In the genomic region with DNA sequence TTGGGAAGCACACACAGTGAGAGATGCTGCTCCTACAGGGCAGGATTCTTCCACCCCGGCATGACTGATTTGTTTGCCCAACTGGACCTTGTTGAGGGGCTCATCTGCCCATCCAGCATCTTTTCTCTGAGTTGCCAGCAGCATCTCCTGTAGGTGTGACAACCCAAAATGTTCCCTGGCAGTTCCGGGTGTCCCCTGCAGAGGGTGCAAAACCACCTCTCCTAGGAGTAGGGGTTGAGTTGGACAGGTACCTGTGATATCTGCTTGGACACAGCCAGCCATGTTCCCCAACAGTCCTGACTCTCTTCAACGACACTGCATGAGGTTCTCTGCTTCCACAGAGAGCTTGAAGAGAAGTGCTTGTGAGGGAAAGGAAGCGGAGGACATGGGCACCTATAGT, we compare ENCODE assay signal across 11 mouse cellular contexts. TPM values are rescaled to one million over a fixed set of nuclear protein-coding genes. Genes with fewer than 3 reads are reported as not detected.
DNase-seq lines count a peak whose midpoint lies in the region; ATAC-seq and TF ChIP-seq lines count a peak whose summit lies in the region.
"Had no signal": no experiment of that assay in that cellular context is flagged by ENCODE, and none has a peak within 500 bp of the region (broad histone marks: within the 10 kb centered on the region; RNA-seq: fewer than 3 reads in every experiment).

No protein-coding gene starts in this region.

- no peak overlapping the region for H3K4me3 ChIP-seq in intestine, postnatal 0 days (ENCODE audit: low read depth, low read length)
- H3K4me3 ChIP-seq in intestine, embryonic 15.5 days (replicated peaks) = no peak overlapping the region
- no peak overlapping the region for H3K4me3 ChIP-seq in small intestine, adult 2 months (ENCODE audit: low read depth, low read length)
- no peak overlapping the region for H3K4me3 ChIP-seq in forebrain, embryonic 13.5 days
- H3K4me3 ChIP-seq: forebrain, embryonic 15.5 days; limb, embryonic 12.5 days; neural tube, embryonic 15.5 days had no signal

- no peak for ATAC-seq in intestine, postnatal 0 days
- ATAC-seq in intestine, embryonic 15.5 days = no peak
- peak; percentile 49 to 53; a peak in 1 of 4 replicates for ATAC-seq in hematopoietic stem cell, adult 5-6 weeks (replicated peaks in 1 of 2; ENCODE audit: insufficient read depth in 1 of 2, low FRiP score in 2 of 2, low TSS enrichment in 1 of 2, low read depth in 1 of 2, poor library complexity in 2 of 2, severe bottlenecking in 2 of 2)
- no peak for ATAC-seq in forebrain, embryonic 13.5 days
- ATAC-seq: forebrain, embryonic 15.5 days had no signal

- H3K4me1 ChIP-seq in intestine, postnatal 0 days (replicated peaks; ENCODE audit: control insufficient read depth, insufficient read depth, low read length) = no peaks in the 10 kb centered on the region
- H3K4me1 ChIP-seq in intestine, embryonic 15.5 days (replicated peaks) = no peaks in the 10 kb centered on the region
- no peaks in the 10 kb centered on the region for H3K4me1 ChIP-seq in small intestine, adult 2 months (ENCODE audit: control insufficient read depth, insufficient read depth, insufficient read length, low read length)
- H3K4me1 ChIP-seq in forebrain, embryonic 13.5 days = peaks cover 7% of the 10 kb centered on the region

- H3K9me3 ChIP-seq in intestine, postnatal 0 days (ENCODE audit: control insufficient read depth) = no peaks in the 10 kb centered on the region
- no peaks in the 10 kb centered on the region for H3K9me3 ChIP-seq in intestine, embryonic 15.5 days
- no peaks in the 10 kb centered on the region for H3K9me3 ChIP-seq in forebrain, embryonic 13.5 days (replicated peaks)
- H3K9me3 ChIP-seq: forebrain, embryonic 15.5 days; limb, embryonic 12.5 days; neural tube, embryonic 15.5 days had no signal

- no peak overlapping the region for H3K27ac ChIP-seq in intestine, postnatal 0 days (ENCODE audit: low read depth, low read length)
- no peak overlapping the region for H3K27ac ChIP-seq in intestine, embryonic 15.5 days
- no peak overlapping the region for H3K27ac ChIP-seq in small intestine, adult 2 months (ENCODE audit: insufficient read depth, low read depth, low read length)
- H3K27ac ChIP-seq in forebrain, embryonic 13.5 days = no peak overlapping the region
- H3K27ac ChIP-seq: forebrain, embryonic 15.5 days; limb, embryonic 12.5 days; neural tube, embryonic 15.5 days had no signal

- TF ChIP-seq CTCF in intestine, postnatal 0 days (IDR thresholded peaks at IDR 0.05; ENCODE audit: low read depth) = peak; percentile 59
- TF ChIP-seq CTCF in small intestine, adult 2 months (IDR thresholded peaks at IDR 0.05; ENCODE audit: extremely low read depth, insufficient read length, insufficient replicate concordance, low read depth, low read length) = peak; percentile 19; the same call in 1 of the 2 replicates

- no peak for TF ChIP-seq POLR2A in small intestine, adult 2 months (IDR thresholded peaks at IDR 0.05; ENCODE audit: low read depth, low read length)

- peak; percentile 70 for DNase-seq in ES-CJ7 (ENCODE audit: low read depth, low spot score)
- DNase-seq in embryo, embryonic 10 days (ENCODE audit: low spot score) = no peak
- DNase-seq in right cerebral cortex, adult 2 months (ENCODE audit: low spot score in 2 of 2) = no peak

- no peaks in the 10 kb centered on the region for H3K27me3 ChIP-seq in intestine, postnatal 0 days (replicated peaks; ENCODE audit: control insufficient read depth, insufficient read depth, low read length)
- no peaks in the 10 kb centered on the region for H3K27me3 ChIP-seq in intestine, embryonic 15.5 days (replicated peaks)
- H3K27me3 ChIP-seq in small intestine, adult 2 months (ENCODE audit: control insufficient read depth, insufficient read depth, low read length) = no peaks in the 10 kb centered on the region
- H3K27me3 ChIP-seq in forebrain, embryonic 13.5 days = no peaks in the 10 kb centered on the region
- H3K27me3 ChIP-seq: forebrain, embryonic 15.5 days; limb, embryonic 12.5 days; neural tube, embryonic 15.5 days had no signal

- no peak overlapping the region for H3K9ac ChIP-seq in intestine, postnatal 0 days (ENCODE audit: low read depth, low read length)
- H3K9ac ChIP-seq in intestine, embryonic 15.5 days = no peak overlapping the region
- H3K9ac ChIP-seq in forebrain, embryonic 13.5 days = no peak overlapping the region
- H3K9ac ChIP-seq: forebrain, embryonic 15.5 days; limb, embryonic 12.5 days; neural tube, embryonic 15.5 days had no signal

- no peak overlapping the region for H3K4me2 ChIP-seq in intestine, postnatal 0 days (replicated peaks; ENCODE audit: low read depth)
- no peak overlapping the region for H3K4me2 ChIP-seq in intestine, embryonic 15.5 days (replicated peaks)
- H3K4me2 ChIP-seq in forebrain, embryonic 13.5 days = no peak overlapping the region
- H3K4me2 ChIP-seq: forebrain, embryonic 15.5 days; limb, embryonic 12.5 days; neural tube, embryonic 15.5 days had no signal

- 86% methylated on average over 4 of the region's 4 CpGs for WGBS in intestine, postnatal 0 days
- WGBS in intestine, embryonic 15.5 days = 88% methylated on average over 4 of the region's 4 CpGs
- WGBS in small intestine, adult 2 months = 82% methylated on average over 4 of the region's 4 CpGs
- 93% methylated on average over 4 of the region's 4 CpGs for WGBS in forebrain, embryonic 13.5 days

- H3K36me3 ChIP-seq in intestine, postnatal 0 days (ENCODE audit: control insufficient read depth, insufficient read depth) = no peaks in the 10 kb centered on the region
- no peaks in the 10 kb centered on the region for H3K36me3 ChIP-seq in intestine, embryonic 15.5 days
- H3K36me3 ChIP-seq in small intestine, adult 2 months (ENCODE audit: control insufficient read depth, insufficient read depth, low read length) = no peaks in the 10 kb centered on the region
- peaks cover 20% of the 10 kb centered on the region for H3K36me3 ChIP-seq in forebrain, embryonic 13.5 days (ENCODE audit: poor library complexity, severe bottlenecking)

RNA-seq across cellular contexts. Expression of gene Gpr161, which starts 5.8 kb away (rescaled TPM):
- 0.35 and 0.63 TPM in 2 replicates for polyA plus RNA-seq in intestine, postnatal 0 days (2015; fragmentation: Nextera tagmentation; extraction: Ambion mirVana)
- 0.92 TPM in 2 replicates for polyA plus RNA-seq in intestine, embryonic 15.5 days (2015; fragmentation: Nextera tagmentation; extraction: Ambion mirVana)
- 3.9 and 4.6 TPM in 2 replicates for total RNA-seq in hematopoietic stem cell, adult 5-6 weeks (2017)
- 1.7 and 2.4 TPM in 2 replicates for polyA plus RNA-seq in small intestine, adult 2 months (2012; rRNA removed)
- polyA plus RNA-seq in forebrain, embryonic 13.5 days (2015; fragmentation: Nextera tagmentation; extraction: Ambion mirVana) = 3.5 and 4.1 TPM in 2 replicates

RNA-seq across cellular contexts. Expression of gene Tiprl, which starts 53.0 kb away (rescaled TPM):
- polyA plus RNA-seq in intestine, postnatal 0 days (2015; fragmentation: Nextera tagmentation; extraction: Ambion mirVana) = 59.7 and 61.9 TPM in 2 replicates
- polyA plus RNA-seq in intestine, embryonic 15.5 days (2015; fragmentation: Nextera tagmentation; extraction: Ambion mirVana) = 77.9 and 85.6 TPM in 2 replicates
- total RNA-seq in hematopoietic stem cell, adult 5-6 weeks (2017) = 66.9 and 76.5 TPM in 2 replicates
- 11.3 and 19.2 TPM in 2 replicates for polyA plus RNA-seq in small intestine, adult 2 months (2012; rRNA removed)
- 125 and 136 TPM in 2 replicates for polyA plus RNA-seq in forebrain, embryonic 13.5 days (2015; fragmentation: Nextera tagmentation; extraction: Ambion mirVana)

Comparison
In these comparisons a context has a peak if more than half of its experiments do, and no peak if none do; other contexts are left out.
1. ATAC-seq: peak in hematopoietic stem cell, adult 5-6 weeks (2 of 2); none in intestine, postnatal 0 days (single experiment), intestine, embryonic 15.5 days (single experiment) and forebrain, embryonic 13.5 days (single experiment).